Mouse (Mus musculus): ENCODE measurements around the gene 1700008O03Rik. TPM values are rescaled to one million over a fixed set of nuclear protein-coding genes. Genes with fewer than 3 reads are reported as not detected.

Gene 1700008O03Rik
- polyA plus RNA-seq, 1 experiment, result 131 TPM

- TF ChIP-seq POLR2A (IDR thresholded peaks at IDR 0.05; ENCODE audit: control insufficient read depth, low read depth, low read length), result no peak
- TF ChIP-seq CTCF (IDR thresholded peaks at IDR 0.05; ENCODE audit: control insufficient read depth, insufficient read depth, insufficient replicate concordance, low read depth, low read length), result peak; percentile 14; the same call in 1 of the 2 replicates
- Histone ChIP-seq H3K27ac (ENCODE audit: control insufficient read depth, insufficient read depth, low read depth, low read length) (no peak overlapping the region), H3K4me1 (ENCODE audit: control insufficient read depth, insufficient read depth, low read length) (peaks cover 11% of the 10 kb centered on the region), H3K36me3 (ENCODE audit: control insufficient read depth, insufficient read depth, low read length) (no peaks in the 10 kb centered on the region), H3K4me3 (ENCODE audit: control insufficient read depth, low read depth, low read length) (no peak overlapping the region), H3K27me3 (ENCODE audit: control insufficient read depth, insufficient read depth, low read length) (no peaks in the 10 kb centered on the region)
These were observed 12.9 kb upstream of the 1700008O03Rik start for GRCm38 (mm10) chr7:44398570-44398969.

- H3K36me3 ChIP-seq (ENCODE audit: control insufficient read depth, insufficient read depth, low read length), result no peaks in the 10 kb centered on the region
- peaks cover 11% of the 10 kb centered on the region for H3K4me1 ChIP-seq (ENCODE audit: control insufficient read depth, insufficient read depth, low read length)
- no peak overlapping the region for H3K4me3 ChIP-seq (ENCODE audit: control insufficient read depth, low read depth, low read length)
- no peak overlapping the region for H3K27ac ChIP-seq (ENCODE audit: control insufficient read depth, insufficient read depth, low read depth, low read length)
- H3K27me3 ChIP-seq (ENCODE audit: control insufficient read depth, insufficient read depth, low read length), result no peaks in the 10 kb centered on the region
- no peak for TF ChIP-seq POLR2A (IDR thresholded peaks at IDR 0.05; ENCODE audit: control insufficient read depth, low read depth, low read length)
- no peak for TF ChIP-seq CTCF (IDR thresholded peaks at IDR 0.05; ENCODE audit: control insufficient read depth, insufficient read depth, insufficient replicate concordance, low read depth, low read length)
These were observed 7.7 kb upstream of the 1700008O03Rik start for GRCm38 (mm10) chr7:44393284-44393683.

- Histone ChIP-seq H3K27me3 (ENCODE audit: control insufficient read depth, insufficient read depth, low read length) (no peaks in the 10 kb centered on the region), H3K27ac (ENCODE audit: control insufficient read depth, insufficient read depth, low read depth, low read length) (no peak overlapping the region), H3K4me1 (ENCODE audit: control insufficient read depth, insufficient read depth, low read length) (peaks cover 11% of the 10 kb centered on the region), H3K36me3 (ENCODE audit: control insufficient read depth, insufficient read depth, low read length) (no peaks in the 10 kb centered on the region), H3K4me3 (ENCODE audit: control insufficient read depth, low read depth, low read length) (no peak overlapping the region)
- TF ChIP-seq POLR2A (IDR thresholded peaks at IDR 0.05; ENCODE audit: control insufficient read depth, low read depth, low read length) (no peak), CTCF (IDR thresholded peaks at IDR 0.05; ENCODE audit: control insufficient read depth, insufficient read depth, insufficient replicate concordance, low read depth, low read length) (no peak)
These were observed 6.7 kb upstream of the 1700008O03Rik start for GRCm38 (mm10) chr7:44392341-44392740.

- Histone ChIP-seq H3K4me1 (ENCODE audit: control insufficient read depth, insufficient read depth, low read length) (peaks cover 11% of the 10 kb centered on the region), H3K4me3 (ENCODE audit: control insufficient read depth, low read depth, low read length) (no peak overlapping the region), H3K27me3 (ENCODE audit: control insufficient read depth, insufficient read depth, low read length) (no peaks in the 10 kb centered on the region), H3K27ac (ENCODE audit: control insufficient read depth, insufficient read depth, low read depth, low read length) (no peak overlapping the region), H3K36me3 (ENCODE audit: control insufficient read depth, insufficient read depth, low read length) (no peaks in the 10 kb centered on the region)
- TF ChIP-seq POLR2A (IDR thresholded peaks at IDR 0.05; ENCODE audit: control insufficient read depth, low read depth, low read length), result no peak
- TF ChIP-seq CTCF (IDR thresholded peaks at IDR 0.05; ENCODE audit: control insufficient read depth, insufficient read depth, insufficient replicate concordance, low read depth, low read length), result no peak
These were observed 6.2 kb upstream of the 1700008O03Rik start for GRCm38 (mm10) chr7:44391831-44392230.

- Histone ChIP-seq H3K27me3 (ENCODE audit: control insufficient read depth, insufficient read depth, low read length) (no peaks in the 10 kb centered on the region), H3K4me3 (ENCODE audit: control insufficient read depth, low read depth, low read length) (peak overlapping the region; percentile 1), H3K4me1 (ENCODE audit: control insufficient read depth, insufficient read depth, low read length) (peaks cover 7% of the 10 kb centered on the region), H3K27ac (ENCODE audit: control insufficient read depth, insufficient read depth, low read depth, low read length) (no peak overlapping the region), H3K36me3 (ENCODE audit: control insufficient read depth, insufficient read depth, low read length) (no peaks in the 10 kb centered on the region)
- TF ChIP-seq POLR2A (IDR thresholded peaks at IDR 0.05; ENCODE audit: control insufficient read depth, low read depth, low read length), result no peak
These were observed 932 bp downstream of the 1700008O03Rik start for GRCm38 (mm10) chr7:44384716-44385059.

GRCm38 (mm10) chr7:44383980-44384715 is 1.5 kb downstream of the 1700008O03Rik start, which contains the start of gene Syt3:
Gene Syt3 (plus strand): TSS chr7:44384102.
- Histone ChIP-seq H3K36me3 (ENCODE audit: control insufficient read depth, insufficient read depth, low read length) (no peaks in the 10 kb centered on the region), H3K4me1 (ENCODE audit: control insufficient read depth, insufficient read depth, low read length) (peaks cover 7% of the 10 kb centered on the region), H3K27me3 (ENCODE audit: control insufficient read depth, insufficient read depth, low read length) (no peaks in the 10 kb centered on the region), H3K4me3 (ENCODE audit: control insufficient read depth, low read depth, low read length) (peak within 1 kb of the TSS; percentile 30), H3K27ac (ENCODE audit: control insufficient read depth, insufficient read depth, low read depth, low read length) (no peak within 1 kb of the TSS)
- TF ChIP-seq CTCF (IDR thresholded peaks at IDR 0.05; ENCODE audit: control insufficient read depth, insufficient read depth, insufficient replicate concordance, low read depth, low read length) (no peak), POLR2A (IDR thresholded peaks at IDR 0.05; ENCODE audit: control insufficient read depth, low read depth, low read length) (no peak)

GRCm38 (mm10) chr7:44382541-44382940 is 3.1 kb downstream of the 1700008O03Rik start:
- H3K4me3 ChIP-seq (ENCODE audit: control insufficient read depth, low read depth, low read length), result no peak overlapping the region
- TF ChIP-seq POLR2A (IDR thresholded peaks at IDR 0.05; ENCODE audit: control insufficient read depth, low read depth, low read length) (no peak), CTCF (IDR thresholded peaks at IDR 0.05; ENCODE audit: control insufficient read depth, insufficient read depth, insufficient replicate concordance, low read depth, low read length) (no peak)
- no peak overlapping the region for H3K27ac ChIP-seq (ENCODE audit: control insufficient read depth, insufficient read depth, low read depth, low read length)
- peaks cover 7% of the 10 kb centered on the region for H3K4me1 ChIP-seq (ENCODE audit: control insufficient read depth, insufficient read depth, low read length)
- H3K27me3 ChIP-seq (ENCODE audit: control insufficient read depth, insufficient read depth, low read length), result no peaks in the 10 kb centered on the region
- H3K36me3 ChIP-seq (ENCODE audit: control insufficient read depth, insufficient read depth, low read length), result no peaks in the 10 kb centered on the region
